Mouse (Mus musculus): ENCODE data around the gene Gm14226.

GRCm38 (mm10) chr2:155047452-155048178 lies 29.5 kb downstream of the Gm14226 start:
- TF ChIP-seq CTCF (IDR thresholded peaks at IDR 0.05; ENCODE audit: extremely low read depth, insufficient read length, insufficient replicate concordance, low read depth, low read length) (no peak), POLR2A (IDR thresholded peaks at IDR 0.05; ENCODE audit: low read depth, low read length) (no peak)
